Mouse (Mus musculus): ENCODE results near the gene Adam19. TPM values are rescaled to one million over a fixed set of nuclear protein-coding genes. Genes with fewer than 3 reads are reported as not detected.

The Adam19 gene
- polyA plus RNA-seq, 1 experiment from 2014 or later = 4.5 TPM

DNA sequence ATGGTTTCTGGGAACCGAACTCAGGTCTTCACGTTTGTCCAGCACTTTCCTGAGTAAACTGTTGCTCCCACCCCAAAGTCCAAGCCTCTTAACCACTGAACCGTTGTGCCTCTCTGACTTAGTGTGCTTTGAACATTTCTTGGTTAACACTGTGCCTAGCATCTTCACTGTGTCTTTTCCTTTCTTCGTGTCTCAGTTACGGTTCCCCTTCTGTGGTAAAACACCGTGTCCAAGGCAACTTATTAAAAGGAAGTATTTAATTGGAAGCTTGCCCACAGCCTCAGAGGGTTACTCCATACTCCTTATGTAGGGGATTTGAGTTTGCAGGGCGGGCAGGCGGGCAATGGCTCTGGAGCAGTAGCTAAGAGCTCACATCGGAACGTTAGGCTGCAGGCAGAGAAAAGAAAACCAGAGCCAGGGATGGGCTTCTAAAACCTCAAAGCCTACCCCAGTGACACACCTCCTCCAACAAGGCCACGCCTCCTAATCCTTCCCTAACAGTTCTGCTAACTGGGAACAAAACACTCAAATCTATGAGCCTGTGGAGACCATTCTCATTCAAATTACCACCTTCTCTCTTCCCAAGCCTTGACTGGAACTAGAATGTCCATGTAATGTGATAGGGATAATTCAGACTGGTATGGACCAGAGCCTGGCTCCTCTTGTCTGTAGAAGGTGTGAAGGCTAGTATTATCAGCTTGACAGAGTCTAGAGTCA, 20.8 kb downstream of the Adam19 start:
- H3K4me3 ChIP-seq (ENCODE audit: low read depth, low read length) = no peak overlapping the region
- H3K9ac ChIP-seq (ENCODE audit: low read length) = no peak overlapping the region
- WGBS = 88% methylated on average over 11 of the region's 11 CpGs
- no peak overlapping the region for H3K27ac ChIP-seq (ENCODE audit: low read depth, low read length)
- no peaks in the 10 kb centered on the region for H3K36me3 ChIP-seq (ENCODE audit: control insufficient read depth, insufficient read depth, low read length)
- no peak for DNase-seq (ENCODE audit: low spot score)
- no peaks in the 10 kb centered on the region for H3K27me3 ChIP-seq (replicated peaks; ENCODE audit: control insufficient read depth, insufficient read depth, low read length)
- no peak for ATAC-seq
- no peak overlapping the region for H3K4me2 ChIP-seq (ENCODE audit: low read length)
- no peaks in the 10 kb centered on the region for H3K9me3 ChIP-seq (replicated peaks; ENCODE audit: control insufficient read depth, low read length)
- H3K4me1 ChIP-seq (ENCODE audit: control insufficient read depth, insufficient read depth, low read length) = no peaks in the 10 kb centered on the region

DNA sequence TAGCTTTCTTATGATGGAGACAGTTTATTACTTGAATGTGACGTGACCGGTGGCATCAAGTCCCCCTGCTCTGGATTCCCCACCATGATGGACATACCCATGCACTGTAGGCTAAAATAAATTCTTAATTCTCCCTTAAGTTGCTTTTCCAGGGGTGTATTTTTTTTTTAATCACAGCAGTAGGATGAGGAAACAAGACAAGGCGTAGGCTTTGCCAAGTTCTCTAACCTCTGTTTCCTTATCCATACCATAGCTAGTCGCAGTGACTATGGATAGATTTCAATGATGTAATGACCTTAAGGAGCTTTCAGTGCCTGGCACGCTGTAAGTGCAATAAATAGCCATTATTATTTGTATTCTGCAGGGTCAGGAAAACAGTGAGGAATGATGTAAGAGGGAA, 21.5 kb downstream of the Adam19 start:
- Histone ChIP-seq H3K9ac (ENCODE audit: low read length) (no peak overlapping the region), H3K4me2 (ENCODE audit: low read length) (no peak overlapping the region), H3K27ac (ENCODE audit: low read depth, low read length) (no peak overlapping the region), H3K9me3 (replicated peaks; ENCODE audit: control insufficient read depth, low read length) (no peaks in the 10 kb centered on the region), H3K4me1 (ENCODE audit: control insufficient read depth, insufficient read depth, low read length) (no peaks in the 10 kb centered on the region), H3K4me3 (ENCODE audit: low read depth, low read length) (no peak overlapping the region), H3K36me3 (ENCODE audit: control insufficient read depth, insufficient read depth, low read length) (no peaks in the 10 kb centered on the region), H3K27me3 (replicated peaks; ENCODE audit: control insufficient read depth, insufficient read depth, low read length) (no peaks in the 10 kb centered on the region)
- ATAC-seq (no peak), DNase-seq (ENCODE audit: low spot score) (no peak)
- WGBS = 93% methylated on average over 5 of the region's 5 CpGs

DNA sequence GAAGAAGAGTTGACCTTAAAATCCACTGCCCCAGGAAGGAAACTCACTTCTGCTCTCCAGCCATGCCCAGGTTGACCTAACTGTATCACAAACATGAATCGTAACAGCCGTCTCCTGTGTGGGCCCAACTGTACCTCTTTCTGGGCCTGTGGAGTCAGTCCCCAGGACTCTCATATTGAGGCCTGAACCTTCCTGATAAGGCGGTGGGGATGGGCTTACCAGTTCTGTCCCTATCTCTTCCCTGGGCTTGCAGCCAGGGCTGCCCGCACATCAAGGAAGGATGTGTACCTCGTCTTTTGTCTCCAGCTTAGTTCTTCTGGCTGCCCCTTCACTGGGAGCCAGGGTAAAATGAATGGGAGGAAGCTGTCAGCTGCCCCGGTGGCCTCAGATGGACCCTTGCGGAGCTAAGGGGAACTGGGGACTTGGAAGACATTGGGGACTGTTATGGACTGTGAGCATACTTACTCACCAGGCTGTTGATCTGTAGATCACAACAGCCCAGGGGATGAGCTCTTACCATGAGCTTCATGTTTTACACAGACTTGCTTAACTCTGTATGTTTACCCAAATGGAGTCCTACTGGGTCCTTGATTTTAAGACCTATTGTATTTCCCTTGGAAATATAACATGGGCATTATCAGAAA, 22.1 kb downstream of the Adam19 start:
- no peak overlapping the region for H3K4me3 ChIP-seq (ENCODE audit: low read depth, low read length)
- no peak for DNase-seq (ENCODE audit: low spot score)
- no peak for ATAC-seq
- no peak overlapping the region for H3K27ac ChIP-seq (ENCODE audit: low read depth, low read length)
- H3K9me3 ChIP-seq (replicated peaks; ENCODE audit: control insufficient read depth, low read length) = no peaks in the 10 kb centered on the region
- no peaks in the 10 kb centered on the region for H3K4me1 ChIP-seq (ENCODE audit: control insufficient read depth, insufficient read depth, low read length)
- H3K4me2 ChIP-seq (ENCODE audit: low read length) = no peak overlapping the region
- no peaks in the 10 kb centered on the region for H3K27me3 ChIP-seq (replicated peaks; ENCODE audit: control insufficient read depth, insufficient read depth, low read length)
- H3K9ac ChIP-seq (ENCODE audit: low read length) = no peak overlapping the region
- WGBS = 90% methylated on average over 7 of the region's 7 CpGs
- no peaks in the 10 kb centered on the region for H3K36me3 ChIP-seq (ENCODE audit: control insufficient read depth, insufficient read depth, low read length)

DNA sequence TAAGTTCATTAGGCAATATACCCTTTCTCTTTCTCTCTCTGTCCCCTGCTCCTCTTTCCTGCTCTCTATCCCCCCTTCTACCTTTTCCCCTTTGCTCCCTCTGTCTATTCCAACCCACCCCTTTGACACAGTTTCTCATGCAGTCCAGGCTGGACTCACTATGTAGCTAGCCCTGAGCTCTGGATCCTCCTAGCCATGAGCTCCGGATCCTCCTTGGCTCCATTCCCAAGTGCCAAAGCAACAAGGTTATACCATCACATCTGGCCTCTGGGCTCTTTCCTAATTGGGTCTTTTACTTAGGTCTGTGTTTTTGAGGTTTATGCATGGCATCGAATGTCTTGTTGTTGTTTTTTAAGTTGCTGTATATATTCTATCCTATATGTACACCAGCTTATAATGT, 25.3 kb downstream of the Adam19 start:
- Histone ChIP-seq H3K4me1 (ENCODE audit: control insufficient read depth, insufficient read depth, low read length) (no peaks in the 10 kb centered on the region), H3K27me3 (replicated peaks; ENCODE audit: control insufficient read depth, insufficient read depth, low read length) (no peaks in the 10 kb centered on the region), H3K9ac (ENCODE audit: low read length) (no peak overlapping the region), H3K36me3 (ENCODE audit: control insufficient read depth, insufficient read depth, low read length) (no peaks in the 10 kb centered on the region), H3K4me3 (ENCODE audit: low read depth, low read length) (no peak overlapping the region), H3K4me2 (ENCODE audit: low read length) (no peak overlapping the region), H3K9me3 (replicated peaks; ENCODE audit: control insufficient read depth, low read length) (no peaks in the 10 kb centered on the region), H3K27ac (ENCODE audit: low read depth, low read length) (no peak overlapping the region)
- ATAC-seq (no peak), DNase-seq (ENCODE audit: low spot score) (no peak)
- WGBS = 96% methylated on average over 2 of the region's 2 CpGs

DNA sequence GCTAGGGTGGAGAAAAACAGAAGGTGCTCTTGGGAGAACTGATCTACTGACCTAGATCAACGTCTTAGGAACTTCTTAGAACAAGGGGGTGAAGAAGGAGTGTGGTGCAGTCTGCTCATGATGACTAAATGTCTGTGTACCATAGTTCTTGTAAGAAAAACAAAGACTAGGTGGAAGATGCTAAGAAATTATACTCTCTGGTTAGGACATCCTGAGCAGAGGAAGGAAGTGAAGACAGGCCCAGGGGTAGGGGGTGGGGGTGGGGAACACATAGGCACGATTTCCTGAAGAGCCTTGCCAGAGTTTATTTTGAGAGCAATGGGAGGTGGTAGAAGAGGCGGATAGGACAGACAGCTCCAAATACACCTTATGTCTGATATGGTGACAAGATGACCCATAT, 27.6 kb downstream of the Adam19 start:
- Histone ChIP-seq H3K27ac (ENCODE audit: low read depth, low read length) (no peak overlapping the region), H3K9me3 (replicated peaks; ENCODE audit: control insufficient read depth, low read length) (no peaks in the 10 kb centered on the region), H3K9ac (ENCODE audit: low read length) (no peak overlapping the region), H3K27me3 (replicated peaks; ENCODE audit: control insufficient read depth, insufficient read depth, low read length) (no peaks in the 10 kb centered on the region), H3K4me2 (ENCODE audit: low read length) (no peak overlapping the region), H3K4me1 (ENCODE audit: control insufficient read depth, insufficient read depth, low read length) (no peaks in the 10 kb centered on the region), H3K4me3 (ENCODE audit: low read depth, low read length) (no peak overlapping the region), H3K36me3 (ENCODE audit: control insufficient read depth, insufficient read depth, low read length) (no peaks in the 10 kb centered on the region)
- ATAC-seq (no peak), DNase-seq (ENCODE audit: low spot score) (no peak)
- 85% methylated on average over 3 of the region's 3 CpGs for WGBS

DNA sequence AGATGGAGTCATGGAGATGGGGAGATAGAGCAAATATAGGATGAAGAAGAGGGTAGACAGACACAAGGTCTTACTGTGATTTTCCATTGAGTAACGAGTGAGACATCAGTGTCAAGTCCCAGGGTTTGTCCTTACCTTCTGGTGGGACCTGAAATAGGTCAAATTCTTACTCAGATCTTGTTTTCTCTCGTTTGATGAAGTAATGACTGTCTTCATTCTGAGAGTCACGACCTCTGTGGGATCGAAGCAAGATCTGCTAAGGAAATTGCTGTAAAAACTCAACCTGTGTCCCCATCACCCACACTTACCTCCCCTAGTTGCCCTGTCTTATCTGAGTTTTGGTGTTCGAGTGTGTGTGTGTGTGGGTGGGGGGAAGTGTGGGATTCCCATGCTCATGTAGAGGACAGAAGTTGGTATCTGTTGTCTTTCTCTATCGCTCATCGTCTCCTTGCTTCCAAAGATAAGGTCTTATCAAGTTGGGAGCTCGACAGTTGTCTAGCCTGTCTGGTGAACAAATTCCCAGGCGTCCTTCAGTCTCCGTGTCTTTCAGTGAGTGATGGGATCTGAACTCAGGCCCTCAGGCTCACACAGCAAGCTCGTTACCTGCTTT, 28.1 kb downstream of the Adam19 start:
- H3K4me2 ChIP-seq (ENCODE audit: low read length) = no peak overlapping the region
- DNase-seq (ENCODE audit: low spot score) = no peak
- no peaks in the 10 kb centered on the region for H3K36me3 ChIP-seq (ENCODE audit: control insufficient read depth, insufficient read depth, low read length)
- ATAC-seq = no peak
- H3K9me3 ChIP-seq (replicated peaks; ENCODE audit: control insufficient read depth, low read length) = no peaks in the 10 kb centered on the region
- no peak overlapping the region for H3K4me3 ChIP-seq (ENCODE audit: low read depth, low read length)
- 87% methylated on average over 11 of the region's 11 CpGs for WGBS
- H3K27me3 ChIP-seq (replicated peaks; ENCODE audit: control insufficient read depth, insufficient read depth, low read length) = no peaks in the 10 kb centered on the region
- H3K9ac ChIP-seq (ENCODE audit: low read length) = no peak overlapping the region
- no peak overlapping the region for H3K27ac ChIP-seq (ENCODE audit: low read depth, low read length)
- H3K4me1 ChIP-seq (ENCODE audit: control insufficient read depth, insufficient read depth, low read length) = no peaks in the 10 kb centered on the region

DNA sequence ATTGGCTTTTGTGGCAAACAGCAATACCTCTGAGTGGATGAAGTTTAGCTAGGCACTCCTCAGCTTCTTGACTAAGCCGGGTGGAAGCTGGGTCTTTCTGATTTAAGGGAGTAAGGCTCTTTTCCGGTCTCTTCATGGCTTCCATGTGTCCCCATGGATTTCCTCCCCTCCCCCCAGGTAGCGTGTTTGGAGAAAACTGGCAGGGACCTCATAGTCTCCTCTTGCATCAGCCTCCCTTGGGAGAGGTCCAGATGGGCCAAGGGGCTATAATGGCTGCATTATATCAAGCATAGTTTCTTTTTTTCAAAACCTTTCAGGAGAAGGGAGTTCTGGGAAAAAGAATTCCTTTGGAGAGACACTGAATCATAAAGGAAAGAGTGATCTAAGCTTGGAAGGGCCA, 28.8 kb downstream of the Adam19 start:
- DNase-seq (ENCODE audit: low spot score) (no peak), ATAC-seq (no peak)
- no peak overlapping the region for H3K9ac ChIP-seq (ENCODE audit: low read length)
- H3K36me3 ChIP-seq (ENCODE audit: control insufficient read depth, insufficient read depth, low read length) = no peaks in the 10 kb centered on the region
- no peak overlapping the region for H3K4me3 ChIP-seq (ENCODE audit: low read depth, low read length)
- WGBS = 84% methylated on average over 3 of the region's 3 CpGs
- H3K4me2 ChIP-seq (ENCODE audit: low read length) = no peak overlapping the region
- H3K27ac ChIP-seq (ENCODE audit: low read depth, low read length) = no peak overlapping the region
- H3K9me3 ChIP-seq (replicated peaks; ENCODE audit: control insufficient read depth, low read length) = no peaks in the 10 kb centered on the region
- no peaks in the 10 kb centered on the region for H3K4me1 ChIP-seq (ENCODE audit: control insufficient read depth, insufficient read depth, low read length)
- H3K27me3 ChIP-seq (replicated peaks; ENCODE audit: control insufficient read depth, insufficient read depth, low read length) = no peaks in the 10 kb centered on the region

DNA sequence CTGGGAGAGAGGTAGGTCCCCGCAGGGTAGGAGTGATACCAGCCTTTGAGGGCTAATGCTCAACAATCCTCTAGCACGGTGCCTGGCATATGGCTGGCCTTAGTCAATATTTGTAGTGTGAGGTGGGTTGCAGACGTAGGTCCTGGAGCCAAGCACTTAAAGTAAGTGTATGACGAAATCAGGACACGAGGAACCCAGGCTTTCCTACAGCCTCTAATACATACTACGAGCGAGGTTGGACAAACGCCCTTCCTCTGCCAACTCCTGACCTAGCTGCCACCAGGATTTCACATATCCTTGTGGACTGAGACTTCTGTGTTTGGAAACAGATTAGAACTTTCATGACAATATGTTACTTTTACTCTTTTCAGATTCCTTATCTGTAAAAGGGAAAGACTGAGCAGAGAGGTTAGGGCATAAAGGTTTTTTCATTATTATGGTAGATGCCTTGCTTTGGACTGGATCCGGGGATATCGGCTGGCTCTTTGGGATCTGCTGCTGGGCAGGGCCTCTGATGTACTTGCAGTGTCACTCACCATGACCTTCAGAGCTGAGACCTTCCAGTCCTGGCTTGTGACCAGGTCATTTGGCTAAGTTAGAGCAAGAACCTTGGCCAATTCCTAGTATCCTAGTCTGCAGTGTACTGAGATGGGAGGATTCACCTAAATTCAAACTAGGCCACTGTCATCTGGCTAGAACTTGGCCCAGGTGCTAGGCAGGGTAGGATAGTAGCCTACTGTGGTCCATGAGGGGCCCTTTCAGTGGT, 29.8 kb downstream of the Adam19 start:
- Histone ChIP-seq H3K4me2 (ENCODE audit: low read length) (no peak overlapping the region), H3K27ac (ENCODE audit: low read depth, low read length) (no peak overlapping the region), H3K36me3 (ENCODE audit: control insufficient read depth, insufficient read depth, low read length) (no peaks in the 10 kb centered on the region), H3K9ac (ENCODE audit: low read length) (no peak overlapping the region), H3K27me3 (replicated peaks; ENCODE audit: control insufficient read depth, insufficient read depth, low read length) (no peaks in the 10 kb centered on the region), H3K4me1 (ENCODE audit: control insufficient read depth, insufficient read depth, low read length) (no peaks in the 10 kb centered on the region), H3K4me3 (ENCODE audit: low read depth, low read length) (no peak overlapping the region), H3K9me3 (replicated peaks; ENCODE audit: control insufficient read depth, low read length) (no peaks in the 10 kb centered on the region)
- ATAC-seq (no peak), DNase-seq (ENCODE audit: low spot score) (no peak)
- WGBS = 93% methylated on average over 10 of the region's 10 CpGs
